Mouse (Mus musculus): ENCODE data around the gene Rasl11b. TPM values are rescaled to one million over a fixed set of nuclear protein-coding genes. Genes with fewer than 3 reads are reported as not detected.

The Rasl11b gene
- polyA plus RNA-seq (2016; fragmentation: Nextera tagmentation; extraction: Ambion mirVana) = 107 TPM in 2 replicates

DNA sequence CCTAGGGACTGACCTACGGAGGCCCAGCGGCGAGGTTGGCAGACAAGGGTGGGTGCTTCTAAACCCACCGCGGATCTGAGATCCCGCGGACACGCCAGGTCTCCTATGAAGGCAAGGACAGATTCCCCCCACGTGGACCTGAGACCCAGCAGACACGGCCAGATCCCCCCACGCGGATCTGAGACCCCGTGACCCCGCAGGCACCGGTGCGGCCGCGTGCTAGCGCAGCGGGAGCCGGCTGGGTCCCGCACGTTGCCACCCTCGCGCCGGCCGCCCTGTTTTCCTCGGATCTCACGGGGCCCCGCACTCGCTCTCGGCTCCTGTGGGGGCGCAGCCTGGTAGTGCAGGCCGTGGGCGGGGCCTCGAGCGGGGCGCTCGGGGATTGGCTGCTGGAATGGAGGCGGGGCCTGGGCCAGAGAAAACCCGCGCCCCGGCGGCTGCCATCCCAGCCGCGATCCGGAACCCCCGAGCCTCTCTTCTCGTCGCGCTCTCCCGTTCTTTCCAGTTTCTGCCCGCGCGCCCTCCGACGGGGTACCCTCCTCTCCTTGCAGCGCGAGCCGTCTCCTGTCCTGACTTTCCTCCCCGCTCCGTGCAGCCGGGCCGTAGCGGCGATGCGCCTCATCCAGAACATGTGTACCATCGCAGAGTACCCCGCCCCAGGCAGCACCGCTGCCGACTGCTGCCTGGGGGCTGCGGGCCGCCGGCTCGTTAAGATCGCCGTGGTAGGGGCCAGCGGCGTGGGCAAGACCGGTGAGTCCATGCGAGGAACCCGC, at the start of gene Rasl11b:
Gene Rasl11b (plus strand): TSS at position 446 of the 773 bp plus-strand sequence.
- whole genome bisulfite sequencing = under 1% methylated on average over 82 of the region's 82 CpGs
- H3K9me3 ChIP-seq (replicated peaks) = no peaks in the 10 kb centered on the region
- peak within 1 kb of the TSS; percentile 87 for H3K4me2 ChIP-seq
- no peaks in the 10 kb centered on the region for H3K27me3 ChIP-seq (replicated peaks)
- H3K36me3 ChIP-seq = peaks cover 31% of the 10 kb centered on the region
- H3K4me1 ChIP-seq (replicated peaks) = peaks cover 47% of the 10 kb centered on the region
- peak within 1 kb of the TSS; percentile 84 for H3K4me3 ChIP-seq
- ATAC-seq (ENCODE audit: insufficient number of reproducible peaks, low FRiP score) = peak; percentile 94
- peak within 1 kb of the TSS; percentile 91 for H3K27ac ChIP-seq (ENCODE audit: poor library complexity, severe bottlenecking)
- peak within 1 kb of the TSS; percentile 98 for H3K9ac ChIP-seq

DNA sequence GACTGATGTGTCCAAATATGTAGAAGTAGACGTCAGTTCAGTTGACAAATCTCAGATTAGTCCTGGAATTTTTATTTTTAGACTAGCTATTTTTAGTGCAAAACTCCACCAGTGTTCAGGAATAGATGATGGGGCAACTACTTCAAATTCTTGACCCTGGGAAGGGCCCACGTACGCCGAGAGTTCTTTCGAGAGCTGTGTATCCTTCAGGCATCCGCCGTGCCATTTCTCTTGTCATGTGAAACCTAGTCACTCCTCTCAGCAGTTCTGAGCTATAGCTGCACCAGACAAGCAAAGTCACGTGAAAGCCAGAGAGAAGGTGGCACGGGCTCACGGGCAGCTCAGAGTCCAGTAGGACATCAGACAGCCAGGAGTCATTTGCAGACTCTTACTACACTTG, 47.5 kb upstream of the Rasl11b start:
- H3K4me1 ChIP-seq (replicated peaks) = peaks cover 52% of the 10 kb centered on the region
- peak; percentile 60 for ATAC-seq (ENCODE audit: insufficient number of reproducible peaks, low FRiP score)
- 34% methylated on average over 10 of the region's 10 CpGs for WGBS

DNA sequence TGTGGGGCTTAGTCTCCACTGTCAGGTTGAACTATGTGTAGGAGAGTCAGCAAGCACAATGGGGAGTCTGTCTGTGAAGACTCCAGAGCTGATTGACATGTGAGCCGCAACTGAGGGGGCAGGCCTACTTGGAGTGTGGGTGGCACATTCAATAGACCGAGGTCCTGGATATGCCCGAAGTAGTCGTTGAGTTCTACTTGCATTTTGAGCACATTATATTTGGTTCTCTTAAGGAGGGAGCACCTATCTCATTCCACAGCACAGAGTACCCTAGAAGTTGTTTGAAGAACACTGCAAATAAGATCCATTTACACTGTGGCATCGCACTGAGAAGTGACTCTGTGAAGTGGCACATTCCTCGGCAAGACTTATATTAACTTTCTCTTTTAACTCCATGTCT, 45.1 kb upstream of the Rasl11b start:
- Histone ChIP-seq H3K9ac (no peak overlapping the region), H3K27ac (ENCODE audit: poor library complexity, severe bottlenecking) (no peak overlapping the region), H3K9me3 (replicated peaks) (no peaks in the 10 kb centered on the region), H3K4me1 (replicated peaks) (peaks cover 40% of the 10 kb centered on the region), H3K4me2 (no peak overlapping the region), H3K36me3 (no peaks in the 10 kb centered on the region), H3K27me3 (replicated peaks) (no peaks in the 10 kb centered on the region), H3K4me3 (no peak overlapping the region)
- 74% methylated on average over 6 of the region's 6 CpGs for WGBS
- ATAC-seq (ENCODE audit: insufficient number of reproducible peaks, low FRiP score) = no peak

More for the DNA sequence above, 47.5 kb upstream of the Rasl11b start:
- no peak overlapping the region for H3K4me3 ChIP-seq
- peak overlapping the region; percentile 89 for H3K27ac ChIP-seq (ENCODE audit: poor library complexity, severe bottlenecking)
- no peaks in the 10 kb centered on the region for H3K36me3 ChIP-seq
- no peaks in the 10 kb centered on the region for H3K27me3 ChIP-seq (replicated peaks)
- peak overlapping the region; percentile 13 for H3K4me2 ChIP-seq
- H3K9me3 ChIP-seq (replicated peaks) = no peaks in the 10 kb centered on the region
- H3K9ac ChIP-seq = no peak overlapping the region

DNA sequence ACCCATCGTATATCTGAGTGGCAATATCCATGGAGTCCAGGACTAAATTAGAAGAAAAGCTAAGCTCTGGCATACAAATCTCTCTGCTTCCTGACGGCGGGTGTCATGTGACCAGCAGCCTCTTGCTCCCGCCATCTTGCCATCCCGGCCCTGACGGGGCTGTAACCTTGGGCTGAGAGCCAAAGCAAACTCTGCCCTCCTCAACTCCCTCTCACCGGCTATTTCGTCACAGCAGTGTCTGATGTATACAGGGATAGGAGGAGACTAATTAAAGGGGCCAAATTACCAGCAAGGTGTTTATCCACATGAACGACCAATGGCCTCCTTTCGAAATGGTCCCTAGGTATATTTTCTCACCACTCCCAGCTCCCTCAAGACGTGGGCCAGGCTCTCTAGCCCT, 43.3 kb upstream of the Rasl11b start:
- Histone ChIP-seq H3K27ac (ENCODE audit: poor library complexity, severe bottlenecking) (no peak overlapping the region), H3K36me3 (no peaks in the 10 kb centered on the region), H3K9ac (no peak overlapping the region), H3K4me2 (no peak overlapping the region), H3K4me1 (replicated peaks) (peaks cover 38% of the 10 kb centered on the region), H3K27me3 (replicated peaks) (no peaks in the 10 kb centered on the region), H3K4me3 (no peak overlapping the region), H3K9me3 (replicated peaks) (no peaks in the 10 kb centered on the region)
- 82% methylated on average over 11 of the region's 11 CpGs for WGBS
- no peak for ATAC-seq (ENCODE audit: insufficient number of reproducible peaks, low FRiP score)

DNA sequence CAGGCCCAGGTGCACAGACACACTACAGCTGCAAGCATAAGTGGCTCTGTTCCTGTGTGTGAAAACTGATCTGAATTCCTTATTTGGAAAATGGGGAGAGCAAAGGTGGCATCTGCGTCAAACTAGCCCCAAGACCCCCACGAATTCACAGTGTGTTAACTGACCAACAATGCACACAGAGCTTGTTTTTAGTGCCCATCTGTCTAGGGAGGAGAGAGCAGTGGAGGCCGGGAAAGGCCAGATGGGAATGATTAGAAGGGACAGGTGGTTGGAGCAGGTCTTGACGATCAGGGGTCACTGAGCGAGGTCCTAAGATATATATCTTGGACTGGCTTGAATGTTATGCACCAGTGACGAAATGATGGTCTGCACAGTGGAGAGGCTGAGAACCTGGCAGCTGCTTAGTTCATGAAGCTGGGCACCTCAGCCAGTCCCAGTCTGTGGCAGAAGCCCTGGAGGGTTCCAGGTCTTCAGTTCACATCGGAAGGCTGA, 39.2 kb upstream of the Rasl11b start:
- no peak overlapping the region for H3K4me2 ChIP-seq
- no peaks in the 10 kb centered on the region for H3K9me3 ChIP-seq (replicated peaks)
- no peak overlapping the region for H3K27ac ChIP-seq (ENCODE audit: poor library complexity, severe bottlenecking)
- no peak for ATAC-seq (ENCODE audit: insufficient number of reproducible peaks, low FRiP score)
- H3K27me3 ChIP-seq (replicated peaks) = no peaks in the 10 kb centered on the region
- WGBS = 67% methylated on average over 7 of the region's 7 CpGs
- peaks cover 29% of the 10 kb centered on the region for H3K4me1 ChIP-seq (replicated peaks)
- no peaks in the 10 kb centered on the region; the same call in 1 of the 2 replicates for H3K36me3 ChIP-seq
- H3K9ac ChIP-seq = no peak overlapping the region
- no peak overlapping the region for H3K4me3 ChIP-seq

DNA sequence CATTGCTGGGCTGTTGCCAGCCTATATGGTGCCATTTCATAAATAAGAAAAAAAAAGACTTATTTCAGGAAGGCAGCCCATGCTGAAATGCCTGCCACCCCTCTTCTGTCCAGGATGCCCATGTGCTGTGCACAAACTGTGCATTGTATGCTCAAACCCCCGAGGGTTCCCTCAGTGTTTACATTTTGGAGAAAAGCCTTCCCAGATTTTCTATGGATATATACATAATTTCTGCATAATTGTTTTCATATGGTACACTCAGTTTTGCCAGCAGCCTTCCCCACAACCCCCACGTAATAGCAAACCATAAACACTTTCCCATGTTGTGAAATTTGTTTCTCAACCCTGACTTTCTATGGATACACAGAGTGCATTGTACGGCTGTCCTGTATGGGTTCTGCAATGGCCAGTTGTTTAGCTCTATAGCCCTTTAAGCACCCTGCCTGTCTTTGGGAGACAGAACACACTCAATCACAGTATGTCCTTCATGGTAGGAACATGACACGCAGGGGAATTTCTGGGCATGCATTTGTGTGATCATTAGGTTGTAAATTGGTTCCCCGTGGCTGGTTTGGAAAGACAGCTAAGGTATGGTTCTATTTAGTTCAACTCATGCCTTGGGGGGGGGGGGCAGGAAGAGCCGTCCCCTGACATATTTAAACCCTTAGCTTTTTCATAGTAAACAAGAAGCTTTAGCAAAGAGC, 36.0 kb upstream of the Rasl11b start:
- no peak overlapping the region for H3K9ac ChIP-seq
- no peaks in the 10 kb centered on the region for H3K27me3 ChIP-seq (replicated peaks)
- peak overlapping the region; percentile 84 for H3K27ac ChIP-seq (ENCODE audit: poor library complexity, severe bottlenecking)
- H3K4me1 ChIP-seq (replicated peaks) = peaks cover 55% of the 10 kb centered on the region
- WGBS = 83% methylated on average over 6 of the region's 6 CpGs
- no peak overlapping the region for H3K4me2 ChIP-seq
- no peak for ATAC-seq (ENCODE audit: insufficient number of reproducible peaks, low FRiP score)
- no peaks in the 10 kb centered on the region; the same call in 1 of the 2 replicates for H3K36me3 ChIP-seq
- no peaks in the 10 kb centered on the region for H3K9me3 ChIP-seq (replicated peaks)
- no peak overlapping the region for H3K4me3 ChIP-seq

DNA sequence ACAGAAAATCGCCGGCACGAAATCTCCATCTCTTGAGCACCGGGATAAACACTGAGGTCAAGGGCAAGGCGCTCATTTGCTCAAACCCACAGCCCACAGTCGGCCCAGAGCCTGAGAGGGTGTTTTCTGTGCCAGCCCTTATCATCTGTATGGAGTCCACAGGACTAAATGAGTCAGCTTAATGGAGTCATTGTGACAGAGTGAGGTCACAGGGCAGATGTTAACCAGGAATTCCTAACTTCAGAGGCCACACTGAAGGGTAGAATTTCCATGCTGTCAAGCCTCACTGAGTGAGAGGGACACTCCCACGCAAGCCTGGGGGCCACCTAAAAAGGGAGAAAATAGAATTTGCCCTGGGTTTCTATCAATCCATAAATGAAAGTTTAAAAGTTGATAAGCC, 35.2 kb upstream of the Rasl11b start:
- peaks cover 63% of the 10 kb centered on the region for H3K4me1 ChIP-seq (replicated peaks)
- 21% methylated on average over 7 of the region's 7 CpGs for WGBS
- 0 out of 2 replicates have a peak overlapping the region, but pooled peaks have one; percentile 6 for H3K4me2 ChIP-seq

DNA sequence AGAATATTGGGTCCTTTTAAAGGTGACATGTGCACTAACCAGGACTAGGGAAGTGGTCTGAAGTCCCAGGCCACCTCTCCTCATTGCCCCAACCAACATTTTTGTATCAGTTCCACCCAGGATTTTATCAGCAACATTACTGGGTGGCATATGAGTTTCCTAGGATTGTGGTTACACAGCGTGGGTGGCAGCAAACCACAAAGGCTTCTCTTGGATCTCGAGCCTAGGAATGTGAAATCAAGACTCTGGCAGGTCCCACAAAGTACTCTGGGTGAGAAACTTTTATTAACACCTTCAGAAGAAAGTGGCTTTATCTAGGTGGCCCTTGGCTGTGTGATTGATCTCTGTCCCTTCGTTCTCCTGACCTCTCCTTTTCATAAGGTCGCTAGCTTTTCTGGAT, 34.7 kb upstream of the Rasl11b start:
- H3K9me3 ChIP-seq (replicated peaks) = no peaks in the 10 kb centered on the region
- ATAC-seq (ENCODE audit: insufficient number of reproducible peaks, low FRiP score) = no peak
- H3K4me1 ChIP-seq (replicated peaks) = peaks cover 61% of the 10 kb centered on the region
- no peak overlapping the region for H3K4me3 ChIP-seq
- 42% methylated on average over 4 of the region's 4 CpGs for WGBS
- peak overlapping the region; percentile 84 for H3K27ac ChIP-seq (ENCODE audit: poor library complexity, severe bottlenecking)
- no peak overlapping the region for H3K9ac ChIP-seq
- no peaks in the 10 kb centered on the region for H3K27me3 ChIP-seq (replicated peaks)
- no peaks in the 10 kb centered on the region; the same call in 1 of the 2 replicates for H3K36me3 ChIP-seq
- H3K4me2 ChIP-seq = no peak overlapping the region

More for the DNA sequence above, 35.2 kb upstream of the Rasl11b start:
- H3K27me3 ChIP-seq (replicated peaks) = no peaks in the 10 kb centered on the region
- peak overlapping the region; percentile 84 for H3K27ac ChIP-seq (ENCODE audit: poor library complexity, severe bottlenecking)
- no peak overlapping the region for H3K4me3 ChIP-seq
- H3K9ac ChIP-seq = no peak overlapping the region
- peak; percentile 65; the same call in 1 of the 2 replicates for ATAC-seq (ENCODE audit: insufficient number of reproducible peaks, low FRiP score)
- no peaks in the 10 kb centered on the region; the same call in 1 of the 2 replicates for H3K36me3 ChIP-seq
- no peaks in the 10 kb centered on the region for H3K9me3 ChIP-seq (replicated peaks)

DNA sequence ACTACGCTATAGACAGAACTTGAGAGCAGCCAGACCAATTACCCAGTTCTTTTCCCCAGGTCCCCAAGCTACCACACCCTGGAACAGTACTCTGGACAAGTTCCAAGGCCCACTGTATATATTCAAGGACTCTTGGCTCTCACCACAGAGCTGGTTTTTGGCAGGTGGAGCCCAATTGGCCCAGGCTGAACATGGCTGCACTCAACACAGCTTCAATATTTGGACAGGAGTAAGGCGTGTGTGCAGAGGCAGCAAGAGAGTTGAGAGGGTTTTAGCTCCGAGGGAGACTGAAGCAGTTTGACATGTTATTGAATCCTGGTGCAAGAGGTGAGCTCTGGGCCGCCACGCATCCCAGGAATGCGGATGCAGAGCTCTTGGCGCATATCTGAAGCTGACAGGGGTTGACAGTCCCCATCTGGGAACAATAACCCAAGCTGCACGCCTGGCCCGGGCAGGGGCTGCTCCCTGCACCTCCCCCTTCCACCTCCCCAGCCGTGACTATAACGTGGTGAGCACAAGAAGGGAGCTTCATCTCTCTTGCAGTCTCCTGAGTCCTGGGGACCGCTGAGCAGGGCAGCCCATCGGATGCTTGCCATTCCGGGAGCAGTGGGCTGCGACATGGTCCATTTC, 33.7 kb upstream of the Rasl11b start:
- Histone ChIP-seq H3K27me3 (replicated peaks) (no peaks in the 10 kb centered on the region), H3K27ac (ENCODE audit: poor library complexity, severe bottlenecking) (peak overlapping the region; percentile 84), H3K4me2 (peak overlapping the region; percentile 57), H3K4me1 (replicated peaks) (peaks cover 58% of the 10 kb centered on the region), H3K9me3 (replicated peaks) (no peaks in the 10 kb centered on the region), H3K4me3 (peak overlapping the region; percentile 21; the same call in 1 of the 2 replicates), H3K36me3 (no peaks in the 10 kb centered on the region; the same call in 1 of the 2 replicates), H3K9ac (peak overlapping the region; percentile 49)
- WGBS = 10% methylated on average over 15 of the region's 15 CpGs
- ATAC-seq (ENCODE audit: insufficient number of reproducible peaks, low FRiP score) = peak; percentile 85

DNA sequence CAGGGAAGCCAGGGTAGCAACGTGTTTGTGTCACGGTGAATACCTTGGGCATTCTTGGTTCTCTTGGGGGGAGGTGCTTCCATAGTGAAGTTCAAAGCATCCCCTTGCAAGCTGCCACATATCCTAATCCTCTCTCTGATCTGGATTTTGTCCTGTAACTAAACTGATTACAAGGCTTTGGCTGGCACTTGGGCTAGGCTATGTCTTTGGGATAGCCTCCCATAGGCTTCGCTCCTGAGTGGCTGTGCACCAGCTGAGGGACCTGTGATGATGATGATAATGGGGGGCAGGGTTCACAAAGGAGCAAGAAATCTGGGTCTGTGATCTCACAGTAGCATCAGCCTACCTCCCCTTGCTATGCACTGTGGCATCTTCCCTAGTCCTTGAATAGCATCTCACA, 33.1 kb upstream of the Rasl11b start:
- no peaks in the 10 kb centered on the region for H3K27me3 ChIP-seq (replicated peaks)
- H3K36me3 ChIP-seq = no peaks in the 10 kb centered on the region; the same call in 1 of the 2 replicates
- no peak for ATAC-seq (ENCODE audit: insufficient number of reproducible peaks, low FRiP score)
- peak overlapping the region; percentile 57 for H3K4me2 ChIP-seq
- H3K27ac ChIP-seq (ENCODE audit: poor library complexity, severe bottlenecking) = peak overlapping the region; percentile 84
- peak overlapping the region; percentile 21; the same call in 1 of the 2 replicates for H3K4me3 ChIP-seq
- 34% methylated on average over 3 of the region's 3 CpGs for WGBS
- H3K9me3 ChIP-seq (replicated peaks) = no peaks in the 10 kb centered on the region
- H3K4me1 ChIP-seq (replicated peaks) = peaks cover 61% of the 10 kb centered on the region
- peak overlapping the region; percentile 49 for H3K9ac ChIP-seq
